In genomic region chr8:13501221-13501620, GRCm38 (mm10) we compare ENCODE assay signal across 23 mouse cellular contexts. TPM values are rescaled to one million over a fixed set of nuclear protein-coding genes. Genes with fewer than 3 reads are reported as not detected.
A peak's percentile ranks its signal among the peaks of the same experiment; 100 is the strongest.
DNase-seq lines count a peak whose midpoint lies in the region; ATAC-seq and TF ChIP-seq lines count a peak whose summit lies in the region.
"Had no signal": no experiment of that assay in that cellular context is flagged by ENCODE, and none has a peak within 500 bp of the region (broad histone marks: within the 10 kb centered on the region; RNA-seq: fewer than 3 reads in every experiment).

No protein-coding gene starts in this region.

- TF ChIP-seq POLR2A in bone marrow macrophage, adult 2 months (IDR thresholded peaks at IDR 0.05; ENCODE audit: borderline replicate concordance, low read depth, low read length): no peak

- no peak for ATAC-seq in erythroblast, adult 5-6 weeks (replicated peaks; ENCODE audit: low FRiP score, poor library complexity, severe bottlenecking)
- ATAC-seq: activated CD4-positive, CD25-positive, alpha-beta regulatory T cell, adult 4 months; CD4-positive, CD25-positive, alpha-beta regulatory T cell, adult 4 months; forebrain, embryonic 14.5 days; forebrain, embryonic 16.5 days; Patski had no signal

- H3K4me3 ChIP-seq in bone marrow macrophage, adult 2 months (ENCODE audit: insufficient read depth, low read length): peak overlapping the region; percentile 16; the same call in 1 of the 2 replicates
- H3K4me3 ChIP-seq: embryonic facial prominence, embryonic 10.5 days; embryonic facial prominence, embryonic 12.5 days; erythroblast, embryonic 14.5 days; forebrain, embryonic 10.5 days; forebrain, embryonic 12.5 days had no signal

- peaks cover 54% of the 10 kb centered on the region for H3K4me1 ChIP-seq in bone marrow macrophage, adult 2 months (ENCODE audit: control insufficient read depth, insufficient read depth, low read length)
- H3K4me1 ChIP-seq: embryonic facial prominence, embryonic 10.5 days; embryonic facial prominence, embryonic 12.5 days; forebrain, embryonic 10.5 days; forebrain, embryonic 12.5 days had no signal

- peak; percentile 94 for DNase-seq in heart, adult 11 months
- DNase-seq in heart, adult 8-10 months (ENCODE audit: low spot score): no peak
- DNase-seq in layer of hippocampus, adult 18-20 months (ENCODE audit: low spot score in 2 of 2): no peak
- DNase-seq: adrenal gland, adult 8-10 months; adrenal gland, postnatal 25 days; B cell, adult 2 months; cerebellum, adult 11-12 months; cerebellum, adult 2 months; cerebellum, adult 9-10 months; cerebellum, postnatal 10 days; cerebellum, postnatal 25 days had no signal

- peak overlapping the region; percentile 97 for H3K27ac ChIP-seq in bone marrow macrophage, adult 2 months (ENCODE audit: insufficient read depth, low read depth, low read length)
- H3K27ac ChIP-seq: embryonic facial prominence, embryonic 10.5 days; embryonic facial prominence, embryonic 12.5 days; forebrain, embryonic 10.5 days; forebrain, embryonic 12.5 days had no signal

- TF ChIP-seq CTCF in bone marrow macrophage, adult 2 months (IDR thresholded peaks at IDR 0.05; ENCODE audit: low read depth, low read length): no peak

RNA-seq across cellular contexts. Expression of gene Gas6, which starts 6.9 kb away (rescaled TPM):
- total RNA-seq in heart, adult 8-10 months (2022): 100 to 1,000 TPM; 113 to 140 (median 124) TPM
- 299 and 319 TPM in 2 replicates for polyA plus RNA-seq in bone marrow macrophage, adult 2 months (2012; ENCODE audit: insufficient read depth, insufficient read length, missing spikeins)
- total RNA-seq in erythroblast, adult 5-6 weeks (2015; ENCODE audit: low replicate concordance): not detected in 2 replicates
- total RNA-seq in erythroblast, adult 5-6 weeks (2017; ENCODE audit: low replicate concordance): 0.09 and 3.1 TPM in 2 replicates
- total RNA-seq in layer of hippocampus, adult 18-20 months (2021): 10 to 100 TPM; 84.0 to 95.1 TPM
- polyA plus RNA-seq: activated CD4-positive, CD25-positive, alpha-beta regulatory T cell, adult 4 months; CD4-positive, CD25-positive, alpha-beta regulatory T cell, adult 4 months had no signal

Comparison
In these comparisons a context has a peak if more than half of its experiments do, and no peak if none do; other contexts are left out.
1. RNA of gene Gas6, which starts 6.9 kb away (total RNA-seq): 113 to 140 TPM in heart, adult 8-10 months and 84.0 to 95.1 TPM in layer of hippocampus, adult 18-20 months; 0.09 to 3.1 TPM in erythroblast, adult 5-6 weeks; every median in the first group is over 10 times any median in the second.